Mouse (Mus musculus): ENCODE measurements around the gene D17H6S53E. TPM values are rescaled to one million over a fixed set of nuclear protein-coding genes. Genes with fewer than 3 reads are reported as not detected.

The D17H6S53E gene
- polyA plus RNA-seq, 2 experiments: 5.7 to 6.4 TPM

DNA sequence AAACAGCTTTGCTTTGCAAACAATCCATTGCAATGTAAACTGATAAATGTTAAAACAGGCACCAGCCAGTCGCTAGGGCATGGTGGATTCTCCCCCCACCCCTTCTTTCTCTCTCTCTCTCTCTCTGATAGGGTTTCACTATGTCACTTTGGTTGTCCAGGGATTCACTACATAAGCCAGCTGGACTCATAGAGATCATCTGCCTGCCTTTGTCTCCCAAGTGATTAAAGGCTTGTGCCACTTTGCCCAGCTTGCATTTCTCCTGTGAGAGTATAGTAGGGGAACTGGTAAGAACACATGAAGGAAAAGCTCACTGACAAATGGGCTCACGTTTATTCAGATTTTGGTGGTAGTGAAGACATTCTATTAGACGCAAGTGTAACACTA is 6.0 kb downstream of the D17H6S53E start:
- Histone ChIP-seq H3K9me3 (ENCODE audit: control insufficient read depth, low read length) (no peaks in the 10 kb centered on the region), H3K4me1 (ENCODE audit: control insufficient read depth, insufficient read depth, low read length) (peaks cover 11% of the 10 kb centered on the region), H3K27me3 (ENCODE audit: control insufficient read depth, insufficient read depth, low read length) (no peaks in the 10 kb centered on the region), H3K4me2 (replicated peaks; ENCODE audit: low read depth, low read length, severe bottlenecking) (no peak overlapping the region), H3K9ac (ENCODE audit: low read depth, low read length, severe bottlenecking) (no peak overlapping the region), H3K4me3 (replicated peaks; ENCODE audit: low read length) (no peak overlapping the region), H3K36me3 (ENCODE audit: control insufficient read depth, insufficient read depth, low read length) (peaks cover 16% of the 10 kb centered on the region), H3K27ac (replicated peaks; ENCODE audit: low read depth, low read length) (no peak overlapping the region)
- ATAC-seq (ENCODE audit: low FRiP score, low read depth): no peak
- no peak for DNase-seq (ENCODE audit: low spot score)
- WGBS: 76% methylated on average over 3 of the region's 3 CpGs
- no peak for TF ChIP-seq POLR2A (IDR thresholded peaks at IDR 0.05; ENCODE audit: borderline replicate concordance, extremely low read depth, insufficient read depth, insufficient read length)

DNA sequence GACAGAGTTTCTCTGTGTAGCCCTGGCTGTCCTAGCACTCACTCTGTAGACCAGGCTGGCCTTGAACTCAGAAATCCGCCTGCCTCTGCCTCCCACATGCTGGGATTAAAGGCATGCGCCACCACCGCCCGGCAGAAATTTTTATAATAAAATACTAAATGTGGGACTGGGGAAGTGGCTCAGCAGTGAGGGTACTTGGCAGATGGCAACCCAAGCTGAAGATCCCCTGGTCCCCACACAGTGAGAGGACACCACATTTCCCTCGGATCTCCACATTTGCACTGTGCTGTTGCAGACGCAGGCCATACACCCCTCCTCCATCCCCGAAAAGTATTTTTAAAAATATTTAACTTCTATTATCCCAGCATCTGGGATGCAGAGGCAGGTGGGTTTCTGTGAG is 7.3 kb downstream of the D17H6S53E start:
- WGBS: 97% methylated on average over 7 of the region's 7 CpGs

DNA sequence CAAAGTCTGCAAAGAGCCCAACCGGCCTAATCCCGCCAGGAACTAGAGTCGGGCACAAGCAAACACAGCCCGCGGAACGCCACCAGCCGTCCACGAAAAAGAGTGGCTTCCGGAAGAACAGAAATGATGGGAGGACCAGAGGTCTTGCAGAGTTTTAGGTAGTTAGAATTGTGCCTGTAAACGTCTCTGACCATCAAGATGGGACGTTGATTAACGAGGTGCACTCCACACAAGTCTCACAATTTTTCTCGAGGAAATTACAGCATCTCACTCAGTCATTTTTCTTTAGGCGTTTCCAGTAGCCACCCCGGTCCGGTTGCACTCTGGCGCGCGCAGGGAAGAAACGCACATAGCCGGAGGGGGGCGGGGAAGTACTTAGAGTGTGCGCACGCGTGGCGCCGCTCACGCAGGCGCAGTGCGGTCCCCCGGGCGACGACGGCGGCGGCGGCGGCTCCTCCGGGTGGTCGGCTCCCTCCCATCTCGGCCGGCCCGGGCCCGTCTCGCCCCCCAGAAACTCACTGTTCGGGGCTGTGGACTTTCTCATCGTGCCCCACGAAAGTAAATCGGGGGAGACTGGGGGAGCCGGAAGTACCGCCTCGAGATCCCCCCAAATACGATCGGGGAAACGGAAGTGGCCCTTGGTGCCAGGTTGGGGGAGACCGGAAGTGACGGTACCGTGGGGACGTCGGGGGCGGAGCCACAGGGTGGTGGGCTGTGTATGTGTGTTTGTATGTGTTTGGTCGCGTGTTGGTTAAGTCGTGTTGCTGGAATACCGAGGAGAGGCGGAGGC is 8.8 kb downstream of the D17H6S53E start, which contains the start of gene Bag6:
Bag6 (plus strand) TSS at position 378 of the 790 bp plus-strand sequence.
- under 1% methylated on average over 63 of the region's 66 CpGs for WGBS
- peak; percentile 93 for ATAC-seq (ENCODE audit: low FRiP score, low read depth)
- H3K4me1 ChIP-seq (ENCODE audit: control insufficient read depth, insufficient read depth, low read length): peaks cover 9% of the 10 kb centered on the region; the same call in 1 of the 2 replicates

More for the DNA sequence above, 7.3 kb downstream of the D17H6S53E start:
- no peak for TF ChIP-seq POLR2A (IDR thresholded peaks at IDR 0.05; ENCODE audit: borderline replicate concordance, extremely low read depth, insufficient read depth, insufficient read length)
- H3K9me3 ChIP-seq (ENCODE audit: control insufficient read depth, low read length): no peaks in the 10 kb centered on the region
- no peaks in the 10 kb centered on the region for H3K27me3 ChIP-seq (ENCODE audit: control insufficient read depth, insufficient read depth, low read length)
- DNase-seq (ENCODE audit: low spot score): no peak
- no peak overlapping the region for H3K27ac ChIP-seq (replicated peaks; ENCODE audit: low read depth, low read length)
- no peak overlapping the region for H3K9ac ChIP-seq (ENCODE audit: low read depth, low read length, severe bottlenecking)
- no peak for ATAC-seq (ENCODE audit: low FRiP score, low read depth)
- H3K4me1 ChIP-seq (ENCODE audit: control insufficient read depth, insufficient read depth, low read length): peaks cover 9% of the 10 kb centered on the region; the same call in 1 of the 2 replicates
- H3K36me3 ChIP-seq (ENCODE audit: control insufficient read depth, insufficient read depth, low read length): peaks cover 15% of the 10 kb centered on the region
- no peak overlapping the region for H3K4me2 ChIP-seq (replicated peaks; ENCODE audit: low read depth, low read length, severe bottlenecking)
- H3K4me3 ChIP-seq (replicated peaks; ENCODE audit: low read length): no peak overlapping the region

DNA sequence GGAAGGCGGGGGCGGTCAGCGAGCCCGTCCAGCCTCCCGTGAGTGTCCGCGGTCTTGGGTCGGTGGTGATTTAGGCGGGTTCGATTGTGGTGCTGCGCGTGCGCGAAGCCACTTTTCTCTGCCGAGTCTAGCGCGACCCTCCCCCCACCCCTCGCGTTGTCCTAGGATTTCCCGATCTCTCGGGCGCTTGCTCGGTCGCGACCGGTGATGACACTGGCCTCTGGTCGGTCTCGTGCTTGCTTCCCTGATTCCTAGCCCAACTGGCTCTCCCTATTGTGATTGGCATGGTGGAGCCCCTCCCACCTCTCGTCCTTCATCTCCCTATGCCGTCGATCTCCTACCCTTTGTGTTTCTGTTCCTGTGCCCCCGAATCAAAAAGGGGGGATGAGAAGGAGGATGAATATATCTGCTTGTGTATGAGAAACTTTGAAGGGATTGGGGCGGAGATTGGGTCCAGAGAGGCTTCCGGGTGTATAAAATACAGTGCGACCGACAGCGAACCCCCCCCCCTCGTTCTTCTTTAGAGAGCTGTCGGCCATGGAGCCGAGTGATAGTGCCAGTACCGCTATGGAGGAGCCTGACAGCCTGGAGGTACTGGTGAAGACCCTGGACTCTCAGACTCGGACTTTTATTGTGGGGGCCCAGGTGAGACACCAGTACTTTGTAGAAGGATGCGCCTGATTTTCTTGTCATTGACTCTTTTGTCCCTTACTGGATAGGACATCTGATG is 9.6 kb downstream of the D17H6S53E start:
- no peak for DNase-seq (ENCODE audit: low spot score)
- H3K4me2 ChIP-seq (replicated peaks; ENCODE audit: low read depth, low read length, severe bottlenecking): peak overlapping the region; percentile 73
- 1% methylated on average over 26 of the region's 43 CpGs for WGBS
- H3K9me3 ChIP-seq (ENCODE audit: control insufficient read depth, low read length): no peaks in the 10 kb centered on the region
- no peaks in the 10 kb centered on the region for H3K27me3 ChIP-seq (ENCODE audit: control insufficient read depth, insufficient read depth, low read length)
- peaks cover 9% of the 10 kb centered on the region; the same call in 1 of the 2 replicates for H3K4me1 ChIP-seq (ENCODE audit: control insufficient read depth, insufficient read depth, low read length)
- ATAC-seq (ENCODE audit: low FRiP score, low read depth): peak; percentile 56
- peak overlapping the region; percentile 88 for H3K27ac ChIP-seq (replicated peaks; ENCODE audit: low read depth, low read length)
- H3K4me3 ChIP-seq (replicated peaks; ENCODE audit: low read length): peak overlapping the region; percentile 73
- TF ChIP-seq POLR2A (IDR thresholded peaks at IDR 0.05; ENCODE audit: borderline replicate concordance, extremely low read depth, insufficient read depth, insufficient read length): 0 out of 2 replicates have a peak, but pooled peaks have one; percentile 2
- peak overlapping the region; percentile 81 for H3K9ac ChIP-seq (ENCODE audit: low read depth, low read length, severe bottlenecking)
- H3K36me3 ChIP-seq (ENCODE audit: control insufficient read depth, insufficient read depth, low read length): peaks cover 28% of the 10 kb centered on the region

More for the DNA sequence above, 8.8 kb downstream of the D17H6S53E start, which contains the start of gene Bag6:
- Histone ChIP-seq H3K27me3 (ENCODE audit: control insufficient read depth, insufficient read depth, low read length) (no peaks in the 10 kb centered on the region), H3K9me3 (ENCODE audit: control insufficient read depth, low read length) (no peaks in the 10 kb centered on the region), H3K4me3 (replicated peaks; ENCODE audit: low read length) (peak within 1 kb of the TSS; percentile 73), H3K4me2 (replicated peaks; ENCODE audit: low read depth, low read length, severe bottlenecking) (peak within 1 kb of the TSS; percentile 73), H3K9ac (ENCODE audit: low read depth, low read length, severe bottlenecking) (peak within 1 kb of the TSS; percentile 81), H3K36me3 (ENCODE audit: control insufficient read depth, insufficient read depth, low read length) (peaks cover 25% of the 10 kb centered on the region), H3K27ac (replicated peaks; ENCODE audit: low read depth, low read length) (peak within 1 kb of the TSS; percentile 88)
- DNase-seq (ENCODE audit: low spot score): peak; percentile 94
- peak; percentile 26; the same call in 1 of the 2 replicates for TF ChIP-seq POLR2A (IDR thresholded peaks at IDR 0.05; ENCODE audit: borderline replicate concordance, extremely low read depth, insufficient read depth, insufficient read length)

- Histone ChIP-seq H3K4me1 (ENCODE audit: control insufficient read depth, insufficient read depth, low read length) (peaks cover 9% of the 10 kb centered on the region; the same call in 1 of the 2 replicates), H3K9me3 (ENCODE audit: control insufficient read depth, low read length) (no peaks in the 10 kb centered on the region), H3K4me2 (replicated peaks; ENCODE audit: low read depth, low read length, severe bottlenecking) (no peak overlapping the region), H3K36me3 (ENCODE audit: control insufficient read depth, insufficient read depth, low read length) (peaks cover 63% of the 10 kb centered on the region), H3K27me3 (ENCODE audit: control insufficient read depth, insufficient read depth, low read length) (no peaks in the 10 kb centered on the region), H3K9ac (ENCODE audit: low read depth, low read length, severe bottlenecking) (no peak overlapping the region), H3K27ac (replicated peaks; ENCODE audit: low read depth, low read length) (no peak overlapping the region), H3K4me3 (replicated peaks; ENCODE audit: low read length) (no peak overlapping the region)
- 87% methylated on average over 3 of the region's 3 CpGs for WGBS
- no peak for ATAC-seq (ENCODE audit: low FRiP score, low read depth)
- no peak for TF ChIP-seq POLR2A (IDR thresholded peaks at IDR 0.05; ENCODE audit: borderline replicate concordance, extremely low read depth, insufficient read depth, insufficient read length)
- no peak for DNase-seq (ENCODE audit: low spot score)
Measured at GRCm38 (mm10) chr17:35139269-35139668, 13.1 kb downstream of the D17H6S53E start.

Data from limb, embryonic 14.5 days (tissue).